Mouse (Mus musculus): ENCODE measurements around the gene Agtr2. TPM values are rescaled to one million over a fixed set of nuclear protein-coding genes. Genes with fewer than 3 reads are reported as not detected.
"Not testable (repeated sequence)": the region's sequence is repeated elsewhere in the genome, so short reads cannot be mapped to it uniquely, and the experiment has no call there.

The Agtr2 gene
- not detected in 2 replicates for polyA plus RNA-seq (2012; rRNA removed)

DNA sequence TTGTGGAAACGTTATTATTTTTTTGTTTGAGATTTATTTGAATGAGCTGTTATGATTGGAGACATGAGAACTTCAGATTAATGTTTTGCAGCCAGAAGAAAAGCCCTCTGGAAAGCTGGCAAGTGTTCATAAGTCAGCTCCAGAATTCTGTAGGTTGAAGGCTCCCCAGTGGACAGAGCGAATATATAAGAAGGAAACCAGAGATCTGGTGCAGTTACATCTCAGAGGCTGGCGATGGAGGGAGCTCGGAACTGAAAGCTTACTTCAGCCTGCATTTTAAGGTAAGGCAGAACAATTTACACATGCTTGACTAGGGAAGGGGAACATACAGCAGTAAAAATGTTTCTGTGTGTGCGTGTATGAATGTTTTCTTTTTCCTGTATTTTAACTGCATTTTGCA, at the start of gene Agtr2:
TSS of gene Agtr2 (plus strand) at position 131 of the 400 bp plus-strand sequence.
- Histone ChIP-seq H3K27ac (ENCODE audit: insufficient read depth, low read length) (no peak within 1 kb of the TSS), H3K36me3 (ENCODE audit: control insufficient read depth, insufficient read depth, low read length) (no peaks in the 10 kb centered on the region), H3K4me3 (ENCODE audit: extremely low read depth, insufficient read depth, insufficient read length) (no peak within 1 kb of the TSS), H3K27me3 (ENCODE audit: control insufficient read depth, insufficient read depth, low read length) (no peaks in the 10 kb centered on the region), H3K4me1 (ENCODE audit: control insufficient read depth, insufficient read depth, insufficient read length) (no peaks in the 10 kb centered on the region)
- no peak for TF ChIP-seq POLR2A (IDR thresholded peaks at IDR 0.05; ENCODE audit: low read depth, low read length)
- TF ChIP-seq CTCF (IDR thresholded peaks at IDR 0.05; ENCODE audit: extremely low read depth, insufficient read depth, insufficient read length, insufficient replicate concordance), result no peak
- WGBS, result 70% methylated on average over 5 of the region's 5 CpGs
- no peak for DNase-seq (ENCODE audit: low read depth in 1 of 2, low spot score in 2 of 2)

DNA sequence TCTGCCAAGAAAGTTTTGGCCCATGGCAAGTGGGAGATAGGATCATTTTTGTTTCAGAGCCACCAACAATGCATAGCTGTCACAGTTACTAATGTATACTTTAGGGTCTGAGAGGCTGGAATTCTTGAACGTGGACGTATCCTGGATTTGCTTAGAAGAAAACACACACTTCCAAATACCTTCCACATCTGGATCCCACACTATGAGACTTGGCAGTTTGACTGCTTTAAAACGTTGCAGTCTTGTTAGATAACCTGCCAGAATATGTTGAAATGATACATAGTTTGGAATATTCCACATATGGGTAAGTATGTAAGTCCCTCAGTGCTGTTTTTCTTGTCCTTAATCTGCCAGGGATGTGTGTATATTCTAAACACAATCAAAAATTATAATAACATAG, 31.8 kb upstream of the Agtr2 start:
- H3K27me3 ChIP-seq (ENCODE audit: control insufficient read depth, insufficient read depth, low read length), result no peaks in the 10 kb centered on the region
- no peak for TF ChIP-seq CTCF (IDR thresholded peaks at IDR 0.05; ENCODE audit: extremely low read depth, insufficient read depth, insufficient read length, insufficient replicate concordance)
- TF ChIP-seq POLR2A (IDR thresholded peaks at IDR 0.05; ENCODE audit: low read depth, low read length), result no peak
- no peak for DNase-seq (ENCODE audit: low read depth in 1 of 2, low spot score in 2 of 2)
- H3K36me3 ChIP-seq (ENCODE audit: control insufficient read depth, insufficient read depth, low read length), result no peaks in the 10 kb centered on the region
- no peak overlapping the region for H3K4me3 ChIP-seq (ENCODE audit: extremely low read depth, insufficient read depth, insufficient read length)
- H3K4me1 ChIP-seq (ENCODE audit: control insufficient read depth, insufficient read depth, insufficient read length), result no peaks in the 10 kb centered on the region
- 62% methylated on average over 3 of the region's 3 CpGs for WGBS
- H3K27ac ChIP-seq (ENCODE audit: insufficient read depth, low read length), result no peak overlapping the region

DNA sequence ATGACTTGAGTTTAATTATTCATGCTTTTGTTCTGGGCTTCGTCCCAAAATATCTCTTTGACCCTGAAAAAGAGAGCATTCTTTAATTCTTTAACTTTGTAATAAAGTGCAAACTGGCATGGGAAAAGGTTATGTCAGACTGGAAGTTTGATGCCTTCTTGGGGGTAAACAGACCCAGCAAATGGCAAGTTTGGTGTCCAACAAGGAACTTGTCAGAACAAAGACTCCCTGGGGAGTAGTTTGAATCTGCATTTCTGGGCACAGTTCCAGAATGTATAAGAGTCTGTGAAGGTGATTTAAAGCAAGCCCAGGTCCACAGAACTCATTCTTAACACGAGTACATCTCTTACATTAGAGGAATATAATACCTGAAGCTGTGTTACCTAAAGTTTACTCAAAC, 3.8 kb downstream of the Agtr2 start:
- Histone ChIP-seq H3K36me3 (ENCODE audit: control insufficient read depth, insufficient read depth, low read length) (no peaks in the 10 kb centered on the region), H3K27ac (ENCODE audit: insufficient read depth, low read length) (no peak overlapping the region), H3K4me1 (ENCODE audit: control insufficient read depth, insufficient read depth, insufficient read length) (no peaks in the 10 kb centered on the region), H3K4me3 (ENCODE audit: extremely low read depth, insufficient read depth, insufficient read length) (no peak overlapping the region), H3K27me3 (ENCODE audit: control insufficient read depth, insufficient read depth, low read length) (no peaks in the 10 kb centered on the region)
- WGBS, result 56% methylated on average over 2 of the region's 2 CpGs
- TF ChIP-seq CTCF (IDR thresholded peaks at IDR 0.05; ENCODE audit: extremely low read depth, insufficient read depth, insufficient read length, insufficient replicate concordance), result no peak
- no peak for DNase-seq (ENCODE audit: low read depth in 1 of 2, low spot score in 2 of 2)

DNA sequence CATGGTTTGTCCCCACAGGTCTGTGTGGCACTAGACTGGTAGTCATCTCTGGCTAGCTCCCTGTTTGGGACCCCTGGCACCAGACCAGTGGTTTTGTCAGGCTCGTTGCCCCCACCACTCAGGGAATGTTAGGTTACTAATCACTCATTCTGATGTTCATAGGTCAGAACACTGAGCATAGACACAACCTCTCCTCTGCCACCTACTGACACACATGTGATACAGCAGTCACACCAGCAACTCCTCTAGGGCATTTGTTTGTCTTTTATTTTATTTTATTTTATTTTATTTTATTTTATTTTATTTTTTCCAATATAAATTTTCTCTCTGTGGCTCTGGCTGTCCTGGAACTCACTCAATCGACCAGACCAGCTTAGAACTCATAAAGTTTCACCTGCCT, 15.9 kb downstream of the Agtr2 start:
- no peak for TF ChIP-seq POLR2A (IDR thresholded peaks at IDR 0.05; ENCODE audit: low read depth, low read length)
- Histone ChIP-seq H3K27ac (ENCODE audit: insufficient read depth, low read length) (no peak overlapping the region), H3K4me1 (ENCODE audit: control insufficient read depth, insufficient read depth, insufficient read length) (no peaks in the 10 kb centered on the region), H3K27me3 (ENCODE audit: control insufficient read depth, insufficient read depth, low read length) (no peaks in the 10 kb centered on the region), H3K36me3 (ENCODE audit: control insufficient read depth, insufficient read depth, low read length) (no peaks in the 10 kb centered on the region), H3K4me3 (ENCODE audit: extremely low read depth, insufficient read depth, insufficient read length) (no peak overlapping the region)
- 19% methylated on average over 2 of the region's 2 CpGs for WGBS
- DNase-seq (ENCODE audit: low read depth in 1 of 2, low spot score in 2 of 2), result no peak

DNA sequence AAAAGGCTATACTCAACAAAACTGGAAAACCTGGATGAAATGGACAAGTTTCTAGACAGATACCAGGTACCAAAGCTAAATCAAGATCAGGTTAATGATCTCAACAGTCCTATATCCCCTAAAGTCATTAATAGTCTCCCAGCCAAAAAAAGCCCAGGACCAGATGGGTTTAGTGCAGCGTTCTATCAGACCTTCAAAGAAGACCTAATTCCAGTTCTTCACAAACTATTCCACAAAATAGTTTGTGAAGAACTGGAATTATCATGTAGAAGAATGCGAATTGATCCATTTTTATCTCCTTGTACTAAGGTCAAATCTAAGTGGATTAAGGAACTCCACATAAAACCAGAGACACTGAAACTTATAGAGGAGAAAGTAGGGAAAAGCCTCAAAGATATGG, 23.0 kb downstream of the Agtr2 start:
- not testable (repeated sequence) for H3K27ac ChIP-seq (ENCODE audit: insufficient read depth, low read length); H3K36me3 ChIP-seq (ENCODE audit: control insufficient read depth, insufficient read depth, low read length); H3K4me1 ChIP-seq (ENCODE audit: control insufficient read depth, insufficient read depth, insufficient read length); H3K27me3 ChIP-seq (ENCODE audit: control insufficient read depth, insufficient read depth, low read length); DNase-seq (ENCODE audit: low read depth in 1 of 2, low spot score in 2 of 2); H3K4me3 ChIP-seq (ENCODE audit: extremely low read depth, insufficient read depth, insufficient read length)
- WGBS, result 80% methylated on average over 2 of the region's 2 CpGs

- DNase-seq (ENCODE audit: low read depth in 1 of 2, low spot score in 2 of 2), result no peak
- TF ChIP-seq CTCF (IDR thresholded peaks at IDR 0.05; ENCODE audit: extremely low read depth, insufficient read depth, insufficient read length, insufficient replicate concordance), result no peak
- no peak for TF ChIP-seq POLR2A (IDR thresholded peaks at IDR 0.05; ENCODE audit: low read depth, low read length)
- 70% methylated on average over 4 of the region's 4 CpGs for WGBS
- no peak overlapping the region for H3K27ac ChIP-seq (ENCODE audit: insufficient read depth, low read length)
- no peaks in the 10 kb centered on the region for H3K36me3 ChIP-seq (ENCODE audit: control insufficient read depth, insufficient read depth, low read length)
- no peaks in the 10 kb centered on the region for H3K4me1 ChIP-seq (ENCODE audit: control insufficient read depth, insufficient read depth, insufficient read length)
- H3K4me3 ChIP-seq (ENCODE audit: extremely low read depth, insufficient read depth, insufficient read length), result no peak overlapping the region
- H3K27me3 ChIP-seq (ENCODE audit: control insufficient read depth, insufficient read depth, low read length), result no peaks in the 10 kb centered on the region
These were observed 38.2 kb downstream of the Agtr2 start for GRCm38 (mm10) chrX:21522590-21522989.

Other genes starting within 250 kb of the Agtr2 start
- gene Slc6a14, start 230.4 kb downstream of the Agtr2 start, polyA plus RNA-seq (2012; rRNA removed), result not detected in 2 replicates